Mouse (Mus musculus) CH12.LX (cell line): ENCODE data around the gene Rogdi. TPM values are rescaled to one million over a fixed set of nuclear protein-coding genes. Genes with fewer than 3 reads are reported as not detected.

ENCODE experiments used
- DNase-seq: peaks from one replicate; pipeline ENCODE4 v3.0.0-alpha.2; 2013; ENCODE audit errors: extremely low read depth
- H3K27ac ChIP-seq: 2 replicates; pipeline ENCODE4 v1.5.1; 2012; ENCODE audit warnings: low read depth, mild to moderate bottlenecking, control low read depth, moderate library complexity; ENCODE audit not compliant: insufficient read depth
- H3K27me3 ChIP-seq: replicated peaks from 2 replicates; pipeline ENCODE3; 2012; ENCODE audit warnings: inconsistent platforms
- H3K36me3 ChIP-seq, 2 experiments: replicated peaks in 1 of 2; 2 replicates each; pipeline versions ENCODE3 to v1.6.1; 2012; ENCODE audit warnings: inconsistent platforms in 1 of 2, low read length in 1 of 2, mild to moderate bottlenecking in 1 of 2, mixed read lengths in 1 of 2, moderate library complexity in 1 of 2; ENCODE audit not compliant: control insufficient read depth in 1 of 2, insufficient read depth in 1 of 2
- H3K4me1 ChIP-seq, 2 experiments: 2 replicates each; pipeline ENCODE4 v1.6.1; 2012; ENCODE audit warnings: inconsistent platforms in 1 of 2, moderate library complexity in 1 of 2; ENCODE audit not compliant: insufficient read depth in 2 of 2, control insufficient read depth in 1 of 2
- H3K4me2 ChIP-seq: 2 replicates; pipeline ENCODE4 v1.6.1; 2012; ENCODE audit warnings: low read depth, mild to moderate bottlenecking, control low read depth; ENCODE audit not compliant: poor library complexity, insufficient read depth, severe bottlenecking
- H3K4me3 ChIP-seq, 3 experiments: fragments of 150-350 bp in 1 of 3; sonication (generic) in 1 of 3; replicated peaks in 1 of 3; 2 replicates each; pipeline versions ENCODE3 to v1.5.1; 2011 to 2012; ENCODE audit warnings: low read depth in 2 of 3, low read length in 2 of 3, mild to moderate bottlenecking in 2 of 3, moderate library complexity in 2 of 3, control low read depth in 1 of 3, improper control_type of control experiment in 1 of 3, inconsistent platforms in 1 of 3, mixed read lengths in 1 of 3; ENCODE audit not compliant: poor library complexity in 1 of 3
- H3K79me2 ChIP-seq: replicated peaks from 2 replicates; pipeline ENCODE4 v1.6.1; 2012; ENCODE audit warnings: mild to moderate bottlenecking, moderate library complexity; ENCODE audit not compliant: control insufficient read depth, poor library complexity, insufficient read depth, severe bottlenecking; ENCODE audit errors: extremely low read depth
- H3K9ac ChIP-seq: 2 replicates; pipeline ENCODE4 v1.6.1; 2012; ENCODE audit warnings: low read depth, mild to moderate bottlenecking, control low read depth, moderate library complexity; ENCODE audit not compliant: insufficient read depth
- H3K9me3 ChIP-seq: replicated peaks from 2 replicates; pipeline ENCODE3; 2012; ENCODE audit warnings: low read length, inconsistent platforms, mixed read lengths
- BHLHE40 ChIP-seq: IDR thresholded peaks from 2 replicates; pipeline ENCODE4 v1.6.1; 2011; ENCODE audit warnings: mild to moderate bottlenecking, low read depth, low read length, improper control_type of control experiment
- CHD1 ChIP-seq: IDR thresholded peaks from 2 replicates; pipeline ENCODE4 v1.6.1; 2012; ENCODE audit warnings: low read depth, low read length, improper control_type of control experiment, inconsistent platforms
- CHD2 ChIP-seq: IDR thresholded peaks from 2 replicates; pipeline ENCODE4 v1.6.1; 2011; ENCODE audit warnings: low read length, improper control_type of control experiment
- CTCF ChIP-seq, 2 experiments: IDR thresholded peaks in 1 of 2; conservative IDR thresholded peaks in 1 of 2; 2 replicates each; pipeline ENCODE4 v1.5.1; 2011 to 2012; ENCODE audit warnings: low read depth in 2 of 2, low read length in 2 of 2, improper control_type of control experiment in 1 of 2, inconsistent platforms in 1 of 2, mild to moderate bottlenecking in 1 of 2, moderate library complexity in 1 of 2
- ETS1 ChIP-seq: conservative IDR thresholded peaks from 2 replicates; pipeline ENCODE4 v1.6.1; 2012; ENCODE audit warnings: low read depth, mild to moderate bottlenecking, inconsistent platforms, low read length, improper control_type of control experiment, moderate library complexity
- IRF4 ChIP-seq: IDR thresholded peaks from 2 replicates; pipeline ENCODE4 v1.6.1; 2014; ENCODE audit warnings: low read depth, mild to moderate bottlenecking, inconsistent platforms, low read length, improper control_type of control experiment
- MAFK ChIP-seq: IDR thresholded peaks from 2 replicates; pipeline ENCODE4 v1.6.1; 2011; ENCODE audit warnings: low read length, improper control_type of control experiment; ENCODE audit not compliant: insufficient replicate concordance
- MAZ ChIP-seq: IDR thresholded peaks from 2 replicates; pipeline ENCODE4 v1.6.1; 2012; ENCODE audit warnings: low read depth, mild to moderate bottlenecking, inconsistent platforms, low read length, improper control_type of control experiment, moderate library complexity
- NRF1 ChIP-seq: IDR thresholded peaks from 2 replicates; pipeline ENCODE4 v1.6.1; 2014; ENCODE audit warnings: low read depth, mild to moderate bottlenecking, inconsistent platforms, low read length, improper control_type of control experiment, moderate library complexity
- POLR2A ChIP-seq: IDR thresholded peaks from 2 replicates; pipeline ENCODE4 v1.6.1; 2011; ENCODE audit warnings: low read depth, mild to moderate bottlenecking, improper control_type of control experiment, low read length
- POLR2AphosphoS2 ChIP-seq: IDR thresholded peaks from 2 replicates; pipeline ENCODE4 v1.6.1; 2011; ENCODE audit warnings: low read depth, low read length, improper control_type of control experiment
- RAD21 ChIP-seq: IDR thresholded peaks from 2 replicates; pipeline ENCODE4 v1.6.1; 2011; ENCODE audit warnings: low read depth, mild to moderate bottlenecking, low read length, improper control_type of control experiment, moderate library complexity
- TCF12 ChIP-seq: IDR thresholded peaks from 2 replicates; pipeline ENCODE4 v1.6.1; 2014; ENCODE audit warnings: low read depth, mild to moderate bottlenecking, inconsistent platforms, low read length, improper control_type of control experiment
- UBTF ChIP-seq: IDR thresholded peaks from 2 replicates; pipeline ENCODE4 v1.6.1; 2012; ENCODE audit warnings: low read depth, mild to moderate bottlenecking, inconsistent platforms, low read length, improper control_type of control experiment, moderate library complexity
- USF1 ChIP-seq: IDR thresholded peaks from 2 replicates; pipeline ENCODE4 v1.6.1; 2014; ENCODE audit warnings: low read depth, mild to moderate bottlenecking, inconsistent platforms, low read length, improper control_type of control experiment
- USF2 ChIP-seq: conservative IDR thresholded peaks from 2 replicates; pipeline ENCODE4 v1.6.1; 2011; ENCODE audit warnings: low read depth, low read length, improper control_type of control experiment
- ZKSCAN1 ChIP-seq: IDR thresholded peaks from 2 replicates; pipeline ENCODE4 v1.6.1; 2012; ENCODE audit warnings: low read depth, inconsistent platforms, low read length, improper control_type of control experiment, borderline replicate concordance
- ZMIZ1 ChIP-seq: IDR thresholded peaks from 2 replicates; pipeline ENCODE4 v1.6.1; 2012; ENCODE audit warnings: low read depth, mild to moderate bottlenecking, inconsistent platforms, low read length, improper control_type of control experiment
- dilution Hi-C: fragments of 300-500 bp; cut with MboI; formaldehyde crosslinking; loops from 2 replicates; pipeline ENCODE4 v1.14.3; 2020; ENCODE audit warnings: low sequenced_read_pairs; ENCODE audit not compliant: extremely low pct_unique_long_range_greater_than_20kb, extremely low pct_ligation_motif_present
- in situ Hi-C: fragments of 300-500 bp; cut with MboI; formaldehyde crosslinking; loops from 3 replicates; pipeline ENCODE4 v1.14.3; 2019; ENCODE audit warnings: low sequenced_read_pairs, low pct_ligation_motif_present, low pct_unique_long_range_greater_than_20kb, mixed read lengths
- polyA plus RNA-seq: library from polyadenylated mRNA; unstranded; fragments of >175 nt; gene quantifications from 2 replicates; pipeline ENCODE4 v1.2.1, GENCODE M21; 2012; ENCODE audit warnings: low read depth; ENCODE audit not compliant: insufficient read length
- total RNA-seq, 2 experiments: library from RNA; depleted of rRNA; stranded (reverse); fragments of 300-350 nt in 1 of 2; fragments of >200 nt in 1 of 2; gene quantifications; 2 replicates each; pipeline ENCODE4 v1.2.3; 2012 to 2014

Gene Rogdi
- total and polyA plus RNA-seq, 3 experiments: 25.1 to 121 (median 33.4) TPM

DNA sequence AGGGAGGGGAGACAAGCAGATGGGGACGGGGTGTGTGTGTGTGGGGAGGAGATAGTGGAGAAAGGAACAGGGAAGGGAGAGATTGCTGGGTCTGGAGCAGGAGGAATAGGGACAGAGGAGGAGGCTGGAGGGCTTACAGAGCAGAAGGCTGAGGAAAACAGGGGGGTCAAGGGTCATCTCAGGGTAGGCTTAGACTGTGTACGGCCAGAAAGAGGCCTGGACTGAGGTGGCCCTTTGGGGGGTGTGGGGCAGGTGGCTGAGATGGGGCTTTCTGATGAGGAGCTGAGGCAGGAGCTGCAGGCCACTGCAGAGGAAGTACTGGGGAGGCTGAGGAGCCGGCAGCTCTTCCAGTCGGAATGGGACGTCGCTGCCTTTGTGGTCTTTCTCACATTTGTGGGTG, 5.9 kb downstream of the Rogdi start:
- Histone ChIP-seq H3K9ac (no peak overlapping the region), H3K79me2 (no peaks in the 10 kb centered on the region), H3K4me2 (no peak overlapping the region), H3K27ac (no peak overlapping the region), H3K36me3 (peaks cover 14 to 42% of the 10 kb centered on the region in 2 experiments), H3K4me1 (peaks cover 18 to 26% of the 10 kb centered on the region in 2 experiments), H3K27me3 (no peaks in the 10 kb centered on the region), H3K4me3 (no peak overlapping the region), H3K9me3 (no peaks in the 10 kb centered on the region)
- dilution Hi-C loops (no loop called here), in situ Hi-C loops (loop anchor here (5.0 kb wide), 1 partner anchor 40 kb away; no protein-coding TSS in a partner anchor)
- DNase-seq: no peak
- TF ChIP-seq USF1 (no peak), CHD1 (no peak), CHD2 (no peak), POLR2A (no peak)

DNA sequence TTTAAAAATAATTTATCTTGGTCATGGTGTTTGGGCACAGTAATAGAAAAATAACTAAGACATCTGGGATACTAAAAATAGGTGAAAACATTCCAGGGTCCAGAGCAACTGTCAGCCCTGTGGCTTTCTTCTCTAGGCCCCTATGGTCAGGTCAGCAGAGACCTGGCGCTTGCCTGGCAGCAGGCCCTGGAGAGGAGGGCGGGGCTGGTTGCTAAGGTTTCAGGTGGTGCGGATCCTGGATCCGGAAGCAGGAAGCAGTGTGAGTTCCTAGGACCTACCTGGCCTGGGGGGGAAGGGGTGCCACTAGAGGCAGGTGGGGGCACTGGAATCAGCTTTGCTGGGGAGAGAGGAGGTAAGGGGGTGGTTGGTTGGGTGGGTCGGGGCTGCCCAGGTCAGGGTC, 6.3 kb downstream of the Rogdi start, which contains the start of gene Smim22:
Gene Smim22, plus strand, starts transcription at position 222 of the 400 bp plus-strand sequence.
- in situ Hi-C loops (loop anchor here (5.0 kb wide), 1 partner anchor 40 kb away; no protein-coding TSS in a partner anchor), dilution Hi-C loops (no loop called here)
- no peak within 1 kb of the TSS for H3K9ac ChIP-seq
- no peak within 1 kb of the TSS for H3K4me3 ChIP-seq
- H3K9me3 ChIP-seq: no peaks in the 10 kb centered on the region
- H3K27me3 ChIP-seq: no peaks in the 10 kb centered on the region
- H3K27ac ChIP-seq: no peak within 1 kb of the TSS
- no peak for DNase-seq
- no peak within 1 kb of the TSS for H3K4me2 ChIP-seq
- peaks cover 14 to 42% of the 10 kb centered on the region in 2 experiments for H3K36me3 ChIP-seq
- peaks cover 14 to 22% of the 10 kb centered on the region in 2 experiments for H3K4me1 ChIP-seq
- TF ChIP-seq ZKSCAN1: no peak
- TF ChIP-seq MAFK: no peak
- no peak for TF ChIP-seq MAZ
- TF ChIP-seq ETS1: no peak
- no peaks in the 10 kb centered on the region for H3K79me2 ChIP-seq

DNA sequence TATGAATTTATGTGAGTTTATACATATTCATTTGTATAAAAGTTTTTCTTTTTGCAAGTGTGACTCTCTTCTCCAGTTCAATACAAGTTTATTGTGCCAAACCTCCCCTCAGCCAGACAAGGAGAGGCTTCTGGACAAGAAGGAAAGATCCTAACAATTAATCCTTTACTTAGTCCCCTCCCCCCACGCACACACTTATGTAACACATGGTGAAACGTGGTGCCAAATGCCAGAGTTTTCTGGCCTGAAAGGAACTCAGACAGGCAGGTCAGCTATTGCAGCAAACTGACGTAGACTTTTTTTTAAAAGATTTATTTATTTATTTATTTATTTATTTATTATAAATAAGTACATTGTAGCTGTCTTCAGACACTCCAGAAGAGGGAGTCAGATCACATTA, 12.7 kb downstream of the Rogdi start:
- H3K36me3 ChIP-seq: no peaks in the 10 kb centered on the region
- no peak for DNase-seq
- H3K27me3 ChIP-seq: peaks cover 2% of the 10 kb centered on the region
- no peak for TF ChIP-seq TCF12
- no peak for TF ChIP-seq POLR2AphosphoS2
- no peak for TF ChIP-seq BHLHE40
- no peak for TF ChIP-seq ETS1
- no peak for TF ChIP-seq UBTF
- TF ChIP-seq IRF4: no peak
- TF ChIP-seq NRF1: no peak
- TF ChIP-seq USF1: no peak
- no peak for TF ChIP-seq CTCF (conservative IDR thresholded peaks at IDR 0.05 in 1 of 2, IDR thresholded peaks at IDR 0.05 in 1 of 2; ENCODE audit: low read depth in 2 of 2, low read length in 2 of 2)
- no peak for TF ChIP-seq USF2
- no peak for TF ChIP-seq ZMIZ1
- no peak for TF ChIP-seq RAD21
- TF ChIP-seq, all 38 proteins: peak for 0
- no peak overlapping the region for H3K27ac ChIP-seq
- in situ Hi-C loops (no loop called here), dilution Hi-C loops (no loop called here)
- no peak overlapping the region for H3K4me2 ChIP-seq
- peaks cover 0 to 7% of the 10 kb centered on the region in 2 experiments; a peak in 2 of 4 replicates for H3K4me1 ChIP-seq
- H3K9ac ChIP-seq: no peak overlapping the region
- no peaks in the 10 kb centered on the region for H3K9me3 ChIP-seq
- no peaks in the 10 kb centered on the region for H3K79me2 ChIP-seq
- H3K4me3 ChIP-seq: no peak overlapping the region
